Mouse (Mus musculus) stomach, postnatal 0 days (tissue): ENCODE data around the gene Lmbr1l.

Experiments
- CTCF ChIP-seq: IDR thresholded peaks from 2 replicates; pipeline ENCODE4 v1.5.1; 2016; ENCODE audit warnings: antibody characterized with exemption, low read depth, mild to moderate bottlenecking, moderate library complexity
- EP300 ChIP-seq: optimal IDR thresholded peaks from 2 replicates; pipeline ENCODE3; 2016; ENCODE audit warnings: antibody characterized with exemption

- TF ChIP-seq CTCF (no peak), EP300 (no peak)
Observed at GRCm38 (mm10) chr15:98940816-98941215, 22.8 kb upstream of the Lmbr1l start.
